Mouse (Mus musculus): Measurements from ENCODE around the gene 8030411F24Rik. TPM values are rescaled to one million over a fixed set of nuclear protein-coding genes. Genes with fewer than 3 reads are reported as not detected.
"Not testable (repeated sequence)": the region's sequence is repeated elsewhere in the genome, so short reads cannot be mapped to it uniquely, and the experiment has no call there.

8030411F24Rik gene
- not detected in 2 replicates for polyA plus RNA-seq (2016; fragmentation: Nextera tagmentation; extraction: Ambion mirVana)

DNA sequence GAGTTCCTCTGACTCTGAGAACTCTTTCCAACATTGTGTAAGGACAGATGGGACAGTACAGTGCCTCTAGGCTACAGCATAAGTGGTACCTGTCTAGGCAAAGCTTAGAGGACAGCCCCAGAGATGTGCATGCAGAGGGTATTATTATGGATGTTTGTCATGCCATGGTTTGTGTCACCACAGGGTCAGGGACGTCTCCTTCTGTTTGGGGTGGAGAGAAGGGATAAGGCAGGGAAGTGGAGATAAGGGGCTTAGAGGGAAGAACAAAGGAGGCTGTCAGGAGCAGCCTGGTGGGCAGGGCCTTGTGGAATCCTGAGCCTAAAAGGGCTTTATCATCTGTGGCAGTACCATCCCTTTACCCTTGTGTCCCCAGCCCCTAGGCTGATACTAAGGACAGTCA lies at the start of gene 8030411F24Rik:
Gene 8030411F24Rik (plus strand): TSS at position 301 of the 400 bp plus-strand sequence.
- ATAC-seq (ENCODE audit: low FRiP score, low read depth): 0 out of 2 replicates have a peak, but pooled peaks have one; percentile 23
- no peak within 1 kb of the TSS for H3K9ac ChIP-seq (replicated peaks)
- WGBS: 10% methylated on average over 1 of the region's 1 CpGs
- no peaks in the 10 kb centered on the region for H3K36me3 ChIP-seq
- no peak within 1 kb of the TSS for H3K4me3 ChIP-seq
- no peak within 1 kb of the TSS for H3K4me2 ChIP-seq (replicated peaks)
- H3K9me3 ChIP-seq: no peaks in the 10 kb centered on the region
- no peak within 1 kb of the TSS for H3K27ac ChIP-seq (replicated peaks)
- no peaks in the 10 kb centered on the region for H3K4me1 ChIP-seq
- H3K27me3 ChIP-seq: no peaks in the 10 kb centered on the region

DNA sequence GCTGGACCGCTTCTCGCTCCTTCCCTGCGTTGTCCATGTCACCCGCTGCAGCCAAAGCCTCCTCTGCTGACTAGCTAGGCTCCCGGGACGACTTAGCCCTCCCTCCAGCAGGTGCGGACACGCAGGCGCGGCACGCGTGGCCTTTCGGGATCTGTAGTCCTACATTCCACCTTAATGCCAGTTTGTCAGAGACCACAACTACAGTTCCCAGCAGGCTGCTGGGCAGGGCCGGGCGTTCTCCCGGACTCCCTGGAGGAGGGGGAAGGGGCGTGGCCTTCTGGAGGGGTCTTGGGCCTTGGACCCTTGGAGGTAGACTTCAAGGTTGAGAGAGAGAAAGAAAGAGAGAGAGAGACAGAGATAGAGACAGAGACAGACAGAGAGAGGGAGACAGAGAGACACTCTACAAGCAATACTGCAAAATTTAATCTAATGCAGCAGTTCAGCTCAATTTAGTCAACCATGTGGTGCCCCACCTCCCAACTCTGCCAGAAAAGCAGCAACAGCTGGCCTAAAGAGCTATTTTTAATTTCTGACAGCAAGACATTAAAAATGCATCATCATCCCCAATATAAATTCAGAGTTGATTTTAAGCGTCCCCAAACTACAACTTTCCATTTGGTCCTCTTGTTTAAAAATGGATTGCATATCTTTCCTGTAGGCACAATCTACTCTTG lies 49.3 kb upstream of the 8030411F24Rik start, which contains the start of gene Napb:
Gene Napb (minus strand): TSS at position 141 of the 674 bp plus-strand sequence.
- peak; percentile 100 for ATAC-seq (ENCODE audit: low FRiP score, low read depth)
- H3K36me3 ChIP-seq: no peaks in the 10 kb centered on the region
- H3K9me3 ChIP-seq: 0 out of 2 replicates have a peak, but pooled peaks cover 7% of the 10 kb centered on the region
- H3K4me2 ChIP-seq (replicated peaks): peak within 1 kb of the TSS; percentile 89
- peak within 1 kb of the TSS; percentile 32 for H3K27ac ChIP-seq (replicated peaks)
- peak within 1 kb of the TSS; percentile 74 for H3K4me3 ChIP-seq
- no peaks in the 10 kb centered on the region for H3K27me3 ChIP-seq
- peak within 1 kb of the TSS; percentile 83 for H3K9ac ChIP-seq (replicated peaks)
- peaks cover 6% of the 10 kb centered on the region; the same call in 1 of the 2 replicates for H3K4me1 ChIP-seq
- WGBS: 4% methylated on average over 18 of the region's 18 CpGs

- Histone ChIP-seq H3K4me1 (no peaks in the 10 kb centered on the region), H3K27ac (replicated peaks) (no peak overlapping the region), H3K9me3 (no peaks in the 10 kb centered on the region), H3K9ac (replicated peaks) (no peak overlapping the region), H3K27me3 (no peaks in the 10 kb centered on the region), H3K4me3 (no peak overlapping the region), H3K36me3 (no peaks in the 10 kb centered on the region), H3K4me2 (replicated peaks) (no peak overlapping the region)
- no peak for ATAC-seq (ENCODE audit: low FRiP score, low read depth)
- 80% methylated on average over 3 of the region's 3 CpGs for WGBS
Observed at GRCm38 (mm10) chr2:148743001-148743400, 38.8 kb upstream of the 8030411F24Rik start.

- Histone ChIP-seq H3K9me3 (no peaks in the 10 kb centered on the region), H3K27ac (replicated peaks) (no peak overlapping the region), H3K27me3 (no peaks in the 10 kb centered on the region), H3K4me2 (replicated peaks) (no peak overlapping the region), H3K4me1 (no peaks in the 10 kb centered on the region), H3K4me3 (no peak overlapping the region), H3K9ac (replicated peaks) (no peak overlapping the region), H3K36me3 (no peaks in the 10 kb centered on the region)
- ATAC-seq (ENCODE audit: low FRiP score, low read depth): no peak
- 85% methylated on average over 3 of the region's 3 CpGs for WGBS
Observed at GRCm38 (mm10) chr2:148743846-148744407, 37.9 kb upstream of the 8030411F24Rik start.

DNA sequence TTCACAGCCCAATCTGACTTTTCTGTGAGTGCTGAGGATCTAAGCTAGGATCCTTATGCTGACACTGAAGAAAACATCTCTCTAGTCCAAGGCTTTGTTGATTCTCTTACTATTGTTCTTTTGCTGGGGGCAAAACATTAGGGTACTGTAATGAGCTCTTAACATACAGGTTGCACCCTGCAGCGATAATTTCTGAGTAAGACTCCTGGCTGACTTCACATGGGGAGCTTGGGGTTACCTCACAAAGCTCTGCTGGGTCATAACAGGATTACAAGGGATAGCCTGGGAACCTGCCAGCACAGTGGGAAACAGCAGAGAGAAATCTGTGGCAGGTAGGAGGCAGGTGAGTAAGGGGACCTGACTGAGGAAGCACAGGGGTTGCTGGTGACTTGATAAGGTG lies 31.8 kb upstream of the 8030411F24Rik start, which contains the start of gene Cstl1:
Gene Cstl1 (plus strand): TSS at position 301 of the 400 bp plus-strand sequence.
- WGBS: 71% methylated on average over 1 of the region's 1 CpGs

GRCm38 (mm10) chr2:148751893-148752813 lies 29.7 kb upstream of the 8030411F24Rik start:
- peak overlapping the region; percentile 32 for H3K4me3 ChIP-seq
- WGBS: 18% methylated on average over 15 of the region's 15 CpGs

More for the DNA sequence above, 31.8 kb upstream of the 8030411F24Rik start, which contains the start of gene Cstl1:
- Histone ChIP-seq H3K9me3 (no peaks in the 10 kb centered on the region), H3K27me3 (no peaks in the 10 kb centered on the region), H3K4me1 (no peaks in the 10 kb centered on the region), H3K9ac (replicated peaks) (no peak within 1 kb of the TSS), H3K36me3 (no peaks in the 10 kb centered on the region), H3K4me2 (replicated peaks) (no peak within 1 kb of the TSS), H3K27ac (replicated peaks) (no peak within 1 kb of the TSS), H3K4me3 (no peak within 1 kb of the TSS)
- ATAC-seq (ENCODE audit: low FRiP score, low read depth): no peak

DNA sequence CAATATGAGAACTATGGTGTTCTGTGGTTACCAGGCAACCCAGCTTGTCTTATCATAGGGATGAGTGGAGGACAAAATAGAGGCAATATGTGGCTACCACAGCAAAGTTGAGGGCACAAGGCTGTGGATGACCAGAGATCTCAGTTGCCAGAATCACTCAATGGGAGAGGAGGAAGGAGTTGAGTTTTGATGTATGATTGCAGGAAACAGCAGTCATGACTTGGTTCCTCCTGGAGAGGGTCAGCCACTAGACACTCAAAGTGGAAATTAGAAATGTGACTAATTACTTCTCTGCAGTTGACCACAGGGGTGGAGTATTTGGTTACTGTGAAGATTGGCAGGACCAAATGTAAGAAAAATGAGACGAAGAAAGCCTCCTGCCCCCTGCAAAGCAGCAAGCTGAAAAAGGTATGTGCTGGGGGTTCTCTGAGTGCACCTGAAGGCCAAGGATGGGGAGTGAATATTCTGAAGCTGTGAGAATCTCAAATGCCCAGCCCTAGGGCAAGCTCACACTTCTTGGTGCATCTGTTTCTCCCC lies 27.4 kb upstream of the 8030411F24Rik start:
- Histone ChIP-seq H3K36me3 (no peaks in the 10 kb centered on the region), H3K9me3 (no peaks in the 10 kb centered on the region), H3K27me3 (no peaks in the 10 kb centered on the region), H3K4me1 (no peaks in the 10 kb centered on the region), H3K4me2 (replicated peaks) (no peak overlapping the region), H3K9ac (replicated peaks) (no peak overlapping the region), H3K4me3 (no peak overlapping the region), H3K27ac (replicated peaks) (no peak overlapping the region)
- no peak for ATAC-seq (ENCODE audit: low FRiP score, low read depth)
- 85% methylated on average over 1 of the region's 1 CpGs for WGBS

More at GRCm38 (mm10) chr2:148751893-148752813, 29.7 kb upstream of the 8030411F24Rik start:
- H3K4me1 ChIP-seq: no peaks in the 10 kb centered on the region
- peak; percentile 78 for ATAC-seq (ENCODE audit: low FRiP score, low read depth)
- no peak overlapping the region for H3K9ac ChIP-seq (replicated peaks)
- no peaks in the 10 kb centered on the region for H3K9me3 ChIP-seq
- H3K27me3 ChIP-seq: no peaks in the 10 kb centered on the region
- peak overlapping the region; percentile 53 for H3K4me2 ChIP-seq (replicated peaks)
- H3K36me3 ChIP-seq: no peaks in the 10 kb centered on the region
- no peak overlapping the region for H3K27ac ChIP-seq (replicated peaks)

DNA sequence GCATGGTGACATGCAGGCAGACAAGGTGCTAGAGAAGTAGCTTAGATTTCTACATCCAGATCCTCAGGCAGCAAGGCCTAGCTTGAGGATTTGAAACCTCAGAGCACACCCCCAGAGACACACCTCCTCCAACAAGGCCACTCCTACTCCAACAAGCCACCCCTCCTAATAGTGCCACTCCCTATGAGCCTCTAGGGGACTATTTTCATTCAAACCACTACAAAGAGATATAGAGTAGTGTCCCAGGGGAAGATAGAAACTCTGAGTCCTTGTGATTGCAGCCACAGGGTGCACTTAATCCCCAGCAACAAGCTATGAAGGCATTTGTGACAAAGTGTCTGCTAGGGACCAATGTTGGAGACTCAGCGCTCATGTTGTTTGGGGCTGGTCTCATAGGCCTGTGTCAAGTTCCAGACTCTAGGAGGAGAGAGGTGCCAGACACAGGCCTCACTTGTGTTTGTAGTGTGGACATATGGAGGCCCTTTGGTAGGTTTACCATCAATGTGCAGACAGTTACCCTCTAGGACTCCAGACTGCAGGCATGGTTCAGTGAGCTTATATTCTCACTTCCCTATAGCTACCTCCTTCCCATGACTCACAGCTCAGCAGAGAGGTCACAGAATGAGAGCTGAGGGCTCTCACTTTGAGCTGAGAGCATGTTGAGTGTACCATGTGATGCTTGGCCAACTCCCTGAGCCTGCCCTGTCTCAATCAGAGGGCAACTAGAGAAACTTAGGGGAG lies 18.0 kb upstream of the 8030411F24Rik start:
- H3K9ac ChIP-seq (replicated peaks): no peak overlapping the region
- no peaks in the 10 kb centered on the region for H3K9me3 ChIP-seq
- no peak for ATAC-seq (ENCODE audit: low FRiP score, low read depth)
- H3K36me3 ChIP-seq: no peaks in the 10 kb centered on the region
- H3K4me3 ChIP-seq: no peak overlapping the region
- no peak overlapping the region for H3K27ac ChIP-seq (replicated peaks)
- no peaks in the 10 kb centered on the region for H3K27me3 ChIP-seq
- H3K4me2 ChIP-seq (replicated peaks): no peak overlapping the region
- 90% methylated on average over 1 of the region's 1 CpGs for WGBS
- H3K4me1 ChIP-seq: no peaks in the 10 kb centered on the region

DNA sequence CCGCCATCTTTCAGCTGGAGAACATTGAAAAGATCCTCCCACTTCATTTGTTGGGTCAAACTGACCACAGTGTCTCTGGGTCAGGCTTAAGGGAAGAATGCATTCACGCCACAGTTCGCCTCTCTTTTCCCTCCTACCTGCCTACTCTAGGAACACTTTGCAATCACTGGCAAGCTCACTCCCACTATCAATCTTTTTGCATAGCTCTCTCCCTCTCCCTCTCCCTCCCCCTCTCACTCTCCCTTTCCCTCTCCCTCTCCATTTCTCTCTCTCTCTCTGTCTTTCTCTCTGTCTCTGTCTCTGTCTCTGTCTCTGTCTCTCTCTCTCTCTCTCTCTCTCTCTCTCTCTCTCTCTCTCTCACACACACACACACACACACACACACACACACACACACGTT lies 10.4 kb upstream of the 8030411F24Rik start, which contains the start of gene Cst11:
Gene Cst11 (minus strand): TSS at position 101 of the 400 bp plus-strand sequence.
- not testable (repeated sequence) for H3K27ac ChIP-seq (replicated peaks); H3K4me1 ChIP-seq; H3K27me3 ChIP-seq; ATAC-seq (ENCODE audit: low FRiP score, low read depth); H3K4me3 ChIP-seq; H3K36me3 ChIP-seq; H3K4me2 ChIP-seq (replicated peaks); H3K9me3 ChIP-seq; H3K9ac ChIP-seq (replicated peaks)
- 85% methylated on average over 4 of the region's 4 CpGs for WGBS

GRCm38 (mm10) chr2:148789142-148789541 lies 7.3 kb downstream of the 8030411F24Rik start, which contains the start of gene Cst12:
TSS of gene Cst12 (plus strand) at chr2:148789361.
- no peak within 1 kb of the TSS for H3K4me3 ChIP-seq
- WGBS: 90% methylated on average over 6 of the region's 6 CpGs
- no peaks in the 10 kb centered on the region for H3K36me3 ChIP-seq
- no peak within 1 kb of the TSS for H3K27ac ChIP-seq (replicated peaks)
- no peaks in the 10 kb centered on the region for H3K4me1 ChIP-seq
- H3K27me3 ChIP-seq: no peaks in the 10 kb centered on the region
- H3K9me3 ChIP-seq: no peaks in the 10 kb centered on the region
- no peak for ATAC-seq (ENCODE audit: low FRiP score, low read depth)
- H3K9ac ChIP-seq (replicated peaks): no peak within 1 kb of the TSS
- no peak within 1 kb of the TSS for H3K4me2 ChIP-seq (replicated peaks)

GRCm38 (mm10) chr2:148798485-148798884 lies 16.7 kb downstream of the 8030411F24Rik start, which contains the start of gene Cst8:
TSS of gene Cst8 (plus strand) at chr2:148798785.
- Histone ChIP-seq H3K27me3 (no peaks in the 10 kb centered on the region), H3K36me3 (no peaks in the 10 kb centered on the region), H3K27ac (replicated peaks) (no peak within 1 kb of the TSS), H3K4me3 (no peak within 1 kb of the TSS), H3K4me2 (replicated peaks) (no peak within 1 kb of the TSS), H3K9ac (replicated peaks) (no peak within 1 kb of the TSS), H3K4me1 (no peaks in the 10 kb centered on the region), H3K9me3 (no peaks in the 10 kb centered on the region)
- 93% methylated on average over 1 of the region's 1 CpGs for WGBS
- ATAC-seq (ENCODE audit: low FRiP score, low read depth): no peak
